Mouse (Mus musculus) bone marrow, adult 2 months (tissue): Measurements from ENCODE around the gene Fam3a. TPM values are rescaled to one million over a fixed set of nuclear protein-coding genes. Genes with fewer than 3 reads are reported as not detected.

ENCODE experiments used
- H3K27ac ChIP-seq: fragments of 200-500 bp; 2 replicates; pipeline ENCODE4 v1.5.1; 2012; ENCODE audit warnings: low read depth, mild to moderate bottlenecking, control low read depth, inconsistent platforms, low read length; ENCODE audit not compliant: control insufficient read depth, poor library complexity, insufficient read depth
- H3K4me1 ChIP-seq: fragments of 200-500 bp; 2 replicates; pipeline ENCODE4 v1.6.1; 2011; ENCODE audit warnings: low read length; ENCODE audit not compliant: control insufficient read depth, insufficient read depth
- H3K4me3 ChIP-seq: fragments of 200-500 bp; replicated peaks from 2 replicates; pipeline ENCODE3; 2011; ENCODE audit warnings: mild to moderate bottlenecking, low read depth, low read length, control low read depth; ENCODE audit not compliant: control insufficient read depth
- CTCF ChIP-seq: fragments of 200-500 bp; IDR thresholded peaks from 2 replicates; pipeline ENCODE4 v1.5.1; 2011; ENCODE audit warnings: low read length, control low read depth; ENCODE audit not compliant: control insufficient read depth, insufficient read depth
- POLR2A ChIP-seq: fragments of 200-500 bp; IDR thresholded peaks from 2 replicates; pipeline ENCODE4 v1.6.1; 2011; ENCODE audit warnings: low read depth, mild to moderate bottlenecking, control low read depth, low read length, borderline replicate concordance; ENCODE audit not compliant: control insufficient read depth
- WGBS: fragments of 180-500 bp; shearing (Covaris S2); methylation state at CpG from one replicate; pipeline ENCODE4 v1.1.7; 2018; 5-methylcytosine and 5-hydroxymethylcytosine counted together
- polyA plus RNA-seq: library from polyadenylated mRNA; stranded (reverse); fragments of >200 nt; gene quantifications from 2 replicates; pipeline ENCODE4 v1.2.4, GENCODE M21; 2011; ENCODE audit warnings: low replicate concordance; ENCODE audit not compliant: missing spikeins, insufficient read depth, insufficient read length

The Fam3a gene
- polyA plus RNA-seq, 1 experiment = 9.1 TPM

DNA sequence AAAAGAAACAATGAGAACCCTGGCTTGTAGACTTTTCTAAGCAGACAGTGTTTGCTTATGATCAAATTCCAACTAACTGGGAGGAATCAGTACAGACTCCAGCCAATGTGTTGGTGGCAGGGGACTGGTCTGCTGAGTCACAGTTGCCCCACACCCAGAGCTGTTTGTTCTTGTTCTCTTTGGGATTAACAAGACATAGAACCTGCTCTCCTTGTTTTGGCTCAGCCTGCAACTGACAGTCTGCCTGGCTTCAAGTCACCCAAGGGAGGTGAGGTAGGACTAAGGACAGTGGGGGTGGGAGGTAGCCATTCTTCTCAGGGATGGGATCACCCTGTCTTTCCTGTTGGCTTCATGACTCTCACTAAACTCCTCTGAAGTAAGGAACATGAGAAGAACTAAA is 31.4 kb upstream of the Fam3a start:
- Histone ChIP-seq H3K4me1 (peaks cover 3% of the 10 kb centered on the region; the same call in 1 of the 2 replicates), H3K27ac (no peak overlapping the region; the same call in 1 of the 2 replicates), H3K4me3 (peak overlapping the region; percentile 12)
- TF ChIP-seq CTCF = no peak
- no peak for TF ChIP-seq POLR2A

GRCm38 (mm10) chrX:74413377-74413776 is 20.3 kb upstream of the Fam3a start:
- TF ChIP-seq POLR2A = no peak
- TF ChIP-seq CTCF = peak; percentile 68
- Histone ChIP-seq H3K27ac (no peak overlapping the region), H3K4me3 (no peak overlapping the region), H3K4me1 (no peaks in the 10 kb centered on the region)

DNA sequence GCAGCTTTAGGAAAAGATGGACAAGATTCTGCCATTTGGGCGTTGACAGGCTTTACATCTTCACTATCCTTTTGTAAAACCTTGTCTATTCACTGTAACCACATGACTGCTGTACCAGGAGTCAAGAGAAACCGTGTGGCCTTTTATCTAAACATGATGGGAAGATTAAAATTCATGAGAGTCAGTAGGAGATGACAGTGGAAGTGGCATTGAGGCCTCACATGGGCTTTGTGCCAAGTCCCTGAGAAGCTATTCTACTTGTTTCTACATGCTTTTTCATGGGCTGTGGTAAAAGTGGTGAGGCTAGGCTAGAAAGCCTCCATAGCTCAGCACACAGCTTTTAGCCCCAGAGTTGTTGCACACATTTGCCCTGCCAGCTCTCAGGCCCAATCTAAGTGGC is 15.3 kb upstream of the Fam3a start:
- no peak overlapping the region for H3K27ac ChIP-seq
- H3K4me1 ChIP-seq = no peaks in the 10 kb centered on the region
- 48% methylated on average over 2 of the region's 2 CpGs for WGBS
- TF ChIP-seq CTCF = no peak
- TF ChIP-seq POLR2A = no peak
- H3K4me3 ChIP-seq = no peak overlapping the region

GRCm38 (mm10) chrX:74400136-74400535 is 7.1 kb upstream of the Fam3a start:
- TF ChIP-seq CTCF (no peak), POLR2A (no peak)
- Histone ChIP-seq H3K27ac (no peak overlapping the region), H3K4me3 (no peak overlapping the region), H3K4me1 (no peaks in the 10 kb centered on the region)
- WGBS = 70% methylated on average over 3 of the region's 3 CpGs

DNA sequence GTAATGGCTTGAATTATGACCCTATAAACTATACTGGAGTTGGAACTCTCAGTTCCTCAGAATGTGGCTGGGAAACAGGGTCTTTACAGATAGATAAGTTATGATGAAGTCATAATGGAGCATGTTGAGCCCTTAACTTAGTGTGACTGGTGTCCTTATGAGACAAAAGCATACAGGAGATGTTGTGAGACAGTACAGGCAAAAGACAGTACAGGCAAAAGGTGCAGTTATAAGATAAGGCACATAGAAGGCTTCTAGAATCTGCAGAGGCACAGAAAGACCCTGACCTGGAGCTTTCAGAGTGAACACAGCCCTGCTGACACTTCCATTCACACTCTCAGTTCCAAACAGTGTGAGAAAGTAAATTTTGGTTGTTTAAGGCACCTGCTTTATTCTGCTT is 4.9 kb downstream of the Fam3a start:
- H3K27ac ChIP-seq = no peak overlapping the region
- TF ChIP-seq POLR2A (no peak), CTCF (no peak)
- H3K4me1 ChIP-seq = no peaks in the 10 kb centered on the region; the same call in 1 of the 2 replicates
- no peak overlapping the region for H3K4me3 ChIP-seq

DNA sequence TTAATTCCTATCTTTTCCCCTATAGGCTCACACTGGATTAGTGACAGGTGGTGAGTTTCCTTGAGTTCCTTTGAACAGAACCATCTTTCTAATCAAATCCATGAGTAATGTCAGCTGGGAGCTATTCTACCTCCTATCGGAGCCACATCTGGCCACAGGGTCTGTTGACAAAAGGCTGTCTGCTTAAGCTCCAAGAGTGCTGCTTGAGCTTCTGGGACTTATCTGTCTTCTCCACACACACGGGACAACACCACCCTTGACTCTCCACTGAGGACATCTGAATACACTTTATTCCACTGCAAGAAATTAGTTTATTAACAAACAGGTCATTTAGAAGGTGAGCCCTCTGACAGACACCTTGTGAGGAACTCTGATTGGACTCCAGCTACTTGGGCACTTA is 8.6 kb downstream of the Fam3a start:
- WGBS = 59% methylated on average over 2 of the region's 2 CpGs
- TF ChIP-seq POLR2A (no peak), CTCF (no peak)
- no peak overlapping the region for H3K4me3 ChIP-seq
- H3K27ac ChIP-seq = no peak overlapping the region
- no peaks in the 10 kb centered on the region; the same call in 1 of the 2 replicates for H3K4me1 ChIP-seq

DNA sequence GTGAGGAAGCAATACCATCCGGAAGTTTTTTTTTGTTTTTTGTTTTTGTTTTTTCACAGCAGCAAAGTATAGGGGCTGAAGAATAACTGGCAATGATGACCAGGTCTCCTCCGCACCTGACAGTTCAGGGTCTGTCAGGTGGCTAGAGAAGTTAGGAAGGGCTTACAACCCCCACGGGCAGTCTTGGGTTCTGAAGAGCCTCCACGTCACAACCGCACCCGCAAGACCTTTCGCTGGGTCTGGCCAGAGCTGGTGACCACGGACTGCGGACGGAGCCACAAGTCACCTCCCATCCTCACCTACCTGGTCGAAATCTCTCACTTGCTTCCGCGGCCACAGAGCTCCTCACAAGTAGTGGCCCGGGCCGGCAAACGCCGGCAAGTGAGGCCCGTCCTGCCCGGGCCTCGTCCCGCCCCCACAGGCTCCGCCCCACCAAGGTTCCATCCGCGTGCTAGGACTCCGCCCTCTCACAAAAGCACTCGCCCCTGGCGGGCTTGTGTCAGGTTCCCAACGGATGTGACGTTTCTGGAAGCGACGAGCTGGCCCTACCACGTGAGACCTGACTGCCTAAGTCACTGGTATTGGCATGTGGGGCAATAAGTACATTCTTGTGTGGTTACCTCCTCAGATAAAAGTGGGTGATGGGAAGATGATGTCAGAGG is 20.1 kb downstream of the Fam3a start, which contains the start of the genes Ubl4a and Slc10a3:
TSS of gene Ubl4a (minus strand) at position 331 of the 662 bp plus-strand sequence.
TSS of gene Slc10a3 (minus strand) at position 462 of the 662 bp plus-strand sequence.
- 11% methylated on average over 32 of the region's 32 CpGs for WGBS
- no peaks in the 10 kb centered on the region; the same call in 1 of the 2 replicates for H3K4me1 ChIP-seq
- H3K27ac ChIP-seq = peak within 1 kb of the TSS; percentile 74
- TF ChIP-seq CTCF (no peak), POLR2A (peak; percentile 62; the same call in 1 of the 2 replicates)
- peak within 1 kb of the TSS; percentile 99 for H3K4me3 ChIP-seq

GRCm38 (mm10) chrX:74368209-74368909 is 24.7 kb downstream of the Fam3a start:
- H3K4me1 ChIP-seq = no peaks in the 10 kb centered on the region; the same call in 1 of the 2 replicates
- 11% methylated on average over 48 of the region's 49 CpGs for WGBS
- TF ChIP-seq CTCF (no peak), POLR2A (peak; percentile 37; the same call in 1 of the 2 replicates)

DNA sequence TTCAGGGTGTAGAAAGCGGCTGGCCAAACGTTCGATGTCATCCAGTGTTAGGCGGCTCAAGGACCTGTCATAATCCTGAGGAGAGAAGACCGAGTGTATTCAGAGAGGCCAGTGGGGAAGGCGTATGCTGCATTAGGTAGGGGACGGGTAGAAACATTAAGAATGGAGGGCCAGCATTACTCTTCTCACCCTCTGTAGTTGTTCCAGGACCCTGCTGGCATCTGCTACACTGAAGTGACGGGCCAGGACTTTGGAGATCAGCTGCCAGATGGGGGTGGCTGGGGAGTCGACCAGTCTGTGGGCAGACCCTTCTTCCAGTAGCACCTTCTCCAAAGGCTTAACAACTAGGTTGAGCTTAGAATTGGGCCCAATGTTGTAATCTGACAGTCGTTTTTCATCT is 25.6 kb downstream of the Fam3a start:
- TF ChIP-seq POLR2A (no peak), CTCF (no peak)
- H3K27ac ChIP-seq = no peak overlapping the region
- 47% methylated on average over 10 of the region's 10 CpGs for WGBS
- no peaks in the 10 kb centered on the region; the same call in 1 of the 2 replicates for H3K4me1 ChIP-seq
- H3K4me3 ChIP-seq = peak overlapping the region; percentile 86

More at GRCm38 (mm10) chrX:74368209-74368909, 24.7 kb downstream of the Fam3a start:
- Histone ChIP-seq H3K4me3 (peak overlapping the region; percentile 86), H3K27ac (peak overlapping the region; percentile 18)
